Mouse (Mus musculus): ENCODE measurements around the gene Cep19. TPM values are rescaled to one million over a fixed set of nuclear protein-coding genes. Genes with fewer than 3 reads are reported as not detected.
A peak's percentile ranks its signal among the peaks of the same experiment; 100 is the strongest.

The Cep19 gene
- polyA plus RNA-seq, 1 experiment from 2014 or later = 19.1 TPM

DNA sequence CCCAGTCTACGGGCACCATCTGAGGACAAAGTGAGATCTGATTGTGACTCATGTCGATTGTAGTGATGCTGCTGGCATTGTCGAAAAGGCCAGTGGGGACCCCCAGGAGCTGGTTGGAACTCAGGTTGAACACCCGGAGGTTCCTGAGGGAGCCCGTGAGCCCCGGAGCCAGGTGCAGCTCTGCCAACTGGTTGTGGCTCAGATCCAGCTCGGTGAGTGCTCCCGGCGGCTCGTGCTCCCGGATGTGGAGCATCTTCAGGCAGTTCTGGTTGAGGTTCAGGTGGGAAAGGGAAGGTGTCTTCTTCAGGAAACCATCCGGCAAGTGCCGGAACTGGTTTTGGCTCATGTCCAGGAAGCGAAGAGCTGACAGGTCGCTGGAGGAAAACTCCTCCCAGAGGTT, 44.2 kb downstream of the Cep19 start:
- Histone ChIP-seq H3K4me3 (ENCODE audit: low read depth, low read length) (no peak overlapping the region), H3K36me3 (ENCODE audit: control insufficient read depth, insufficient read depth, low read length) (no peaks in the 10 kb centered on the region), H3K4me1 (replicated peaks; ENCODE audit: control insufficient read depth, insufficient read depth) (no peaks in the 10 kb centered on the region), H3K27ac (replicated peaks) (no peak overlapping the region), H3K4me2 (replicated peaks; ENCODE audit: low read depth) (no peak overlapping the region), H3K9me3 (ENCODE audit: control insufficient read depth, low read length) (no peaks in the 10 kb centered on the region), H3K27me3 (ENCODE audit: control insufficient read depth, insufficient read depth, low read length) (no peaks in the 10 kb centered on the region), H3K9ac (ENCODE audit: low read length) (no peak overlapping the region)
- ATAC-seq (ENCODE audit: low FRiP score, low TSS enrichment) (0 out of 2 replicates have a peak, but pooled peaks have one; percentile 13), DNase-seq (ENCODE audit: low spot score) (no peak)
- WGBS = 92% methylated on average over 15 of the region's 15 CpGs
- TF ChIP-seq EP300 (optimal IDR thresholded peaks at IDR 0.05) (no peak), CTCF (IDR thresholded peaks at IDR 0.05; ENCODE audit: low read depth) (no peak)

DNA sequence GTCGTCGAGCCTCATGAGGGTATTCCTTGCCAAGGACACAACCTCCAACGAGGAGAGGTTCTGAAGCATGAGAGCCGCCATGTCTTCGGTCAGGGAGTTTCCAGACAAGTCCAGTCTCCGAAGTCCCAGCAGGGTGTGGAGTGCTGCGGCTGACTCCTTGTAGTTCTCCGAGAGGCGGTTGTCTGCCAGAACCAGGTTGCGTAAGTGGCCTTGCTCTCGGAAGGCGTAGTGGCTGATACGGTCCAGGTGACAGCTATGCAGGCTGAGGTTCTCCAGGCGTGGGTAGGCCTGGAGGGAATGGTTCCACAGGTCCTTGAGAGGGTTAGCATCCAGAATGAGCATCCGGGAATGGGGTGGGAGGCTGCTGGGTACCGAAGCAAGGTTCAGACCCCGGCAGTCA, 45.0 kb downstream of the Cep19 start:
- no peak overlapping the region for H3K9ac ChIP-seq (ENCODE audit: low read length)
- H3K27me3 ChIP-seq (ENCODE audit: control insufficient read depth, insufficient read depth, low read length) = no peaks in the 10 kb centered on the region
- TF ChIP-seq CTCF (IDR thresholded peaks at IDR 0.05; ENCODE audit: low read depth) (no peak), EP300 (optimal IDR thresholded peaks at IDR 0.05) (no peak)
- no peaks in the 10 kb centered on the region for H3K4me1 ChIP-seq (replicated peaks; ENCODE audit: control insufficient read depth, insufficient read depth)
- no peak overlapping the region for H3K4me3 ChIP-seq (ENCODE audit: low read depth, low read length)
- ATAC-seq (ENCODE audit: low FRiP score, low TSS enrichment) = no peak
- no peaks in the 10 kb centered on the region for H3K36me3 ChIP-seq (ENCODE audit: control insufficient read depth, insufficient read depth, low read length)
- 90% methylated on average over 17 of the region's 17 CpGs for WGBS
- H3K4me2 ChIP-seq (replicated peaks; ENCODE audit: low read depth) = no peak overlapping the region
- H3K9me3 ChIP-seq (ENCODE audit: control insufficient read depth, low read length) = no peaks in the 10 kb centered on the region
- no peak for DNase-seq (ENCODE audit: low spot score)
- no peak overlapping the region for H3K27ac ChIP-seq (replicated peaks)

DNA sequence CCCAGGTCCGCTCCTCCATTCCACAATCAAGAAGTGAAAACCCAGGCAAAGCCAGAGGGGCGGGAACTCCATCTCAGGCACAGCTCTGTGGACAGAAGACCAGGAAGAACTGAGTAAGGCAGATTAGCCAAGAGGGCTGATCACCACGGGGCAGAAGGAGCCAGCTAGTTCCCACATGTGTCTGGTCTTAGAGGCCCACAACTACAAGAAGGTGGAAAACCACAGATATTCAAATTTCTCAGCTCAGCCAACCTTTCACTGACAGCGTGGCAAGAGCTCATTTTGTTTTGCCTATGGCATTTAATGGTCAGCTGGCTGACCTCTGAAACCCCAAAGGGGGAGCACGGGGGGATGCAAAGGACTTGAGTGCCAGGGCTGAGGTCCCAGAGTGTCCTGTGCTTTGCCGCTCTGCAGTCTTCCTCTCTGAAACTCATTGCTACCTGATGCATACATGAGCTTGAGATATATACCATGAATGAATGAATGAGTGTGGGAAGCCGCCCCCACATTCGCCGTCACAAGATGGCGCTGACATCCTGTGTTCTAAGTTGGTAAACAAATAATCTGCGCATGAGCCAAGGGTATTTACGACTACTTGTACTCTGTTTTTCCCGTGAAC, 48.1 kb downstream of the Cep19 start:
- TF ChIP-seq CTCF (IDR thresholded peaks at IDR 0.05; ENCODE audit: low read depth) (peak; percentile 36; the same call in 1 of the 2 replicates), EP300 (optimal IDR thresholded peaks at IDR 0.05) (no peak)
- H3K27ac ChIP-seq (replicated peaks) = no peak overlapping the region
- 55% methylated on average over 10 of the region's 13 CpGs for WGBS
- H3K4me3 ChIP-seq (ENCODE audit: low read depth, low read length) = no peak overlapping the region
- H3K4me2 ChIP-seq (replicated peaks; ENCODE audit: low read depth) = no peak overlapping the region
- ATAC-seq (ENCODE audit: low FRiP score, low TSS enrichment) (peak; percentile 57; the same call in 1 of the 2 replicates), DNase-seq (ENCODE audit: low spot score) (no peak)
- H3K27me3 ChIP-seq (ENCODE audit: control insufficient read depth, insufficient read depth, low read length) = no peaks in the 10 kb centered on the region
- no peaks in the 10 kb centered on the region for H3K36me3 ChIP-seq (ENCODE audit: control insufficient read depth, insufficient read depth, low read length)
- H3K9me3 ChIP-seq (ENCODE audit: control insufficient read depth, low read length) = no peaks in the 10 kb centered on the region
- no peaks in the 10 kb centered on the region for H3K4me1 ChIP-seq (replicated peaks; ENCODE audit: control insufficient read depth, insufficient read depth)
- H3K9ac ChIP-seq (ENCODE audit: low read length) = no peak overlapping the region

DNA sequence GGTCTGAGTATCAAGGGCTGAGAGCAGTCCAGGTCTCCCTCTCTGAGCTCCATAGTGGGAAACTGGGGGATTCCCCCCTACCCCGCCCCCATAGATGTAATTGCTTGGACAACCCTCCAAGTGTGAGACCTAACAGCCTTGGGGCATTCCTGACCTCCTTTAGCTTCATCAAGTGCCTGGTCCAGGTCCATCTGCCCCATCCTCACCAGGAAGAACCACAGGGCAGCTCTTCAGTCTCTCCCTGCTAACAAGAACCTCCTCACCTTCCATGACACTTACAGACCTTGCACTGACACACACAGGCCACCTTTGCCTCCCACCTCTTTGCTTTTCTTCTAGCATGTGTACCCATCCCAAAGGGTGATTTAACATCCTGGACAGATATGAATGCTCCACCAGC, 54.4 kb downstream of the Cep19 start:
- H3K9me3 ChIP-seq (ENCODE audit: control insufficient read depth, low read length) = no peaks in the 10 kb centered on the region
- no peaks in the 10 kb centered on the region for H3K27me3 ChIP-seq (ENCODE audit: control insufficient read depth, insufficient read depth, low read length)
- TF ChIP-seq EP300 (optimal IDR thresholded peaks at IDR 0.05) (no peak), CTCF (IDR thresholded peaks at IDR 0.05; ENCODE audit: low read depth) (no peak)
- WGBS = 88% methylated on average over 1 of the region's 1 CpGs
- H3K4me2 ChIP-seq (replicated peaks; ENCODE audit: low read depth) = no peak overlapping the region
- ATAC-seq (ENCODE audit: low FRiP score, low TSS enrichment) = no peak
- H3K9ac ChIP-seq (ENCODE audit: low read length) = no peak overlapping the region
- no peak overlapping the region for H3K4me3 ChIP-seq (ENCODE audit: low read depth, low read length)
- no peak overlapping the region for H3K27ac ChIP-seq (replicated peaks)
- H3K36me3 ChIP-seq (ENCODE audit: control insufficient read depth, insufficient read depth, low read length) = no peaks in the 10 kb centered on the region
- no peaks in the 10 kb centered on the region for H3K4me1 ChIP-seq (replicated peaks; ENCODE audit: control insufficient read depth, insufficient read depth)
- DNase-seq (ENCODE audit: low spot score) = no peak

DNA sequence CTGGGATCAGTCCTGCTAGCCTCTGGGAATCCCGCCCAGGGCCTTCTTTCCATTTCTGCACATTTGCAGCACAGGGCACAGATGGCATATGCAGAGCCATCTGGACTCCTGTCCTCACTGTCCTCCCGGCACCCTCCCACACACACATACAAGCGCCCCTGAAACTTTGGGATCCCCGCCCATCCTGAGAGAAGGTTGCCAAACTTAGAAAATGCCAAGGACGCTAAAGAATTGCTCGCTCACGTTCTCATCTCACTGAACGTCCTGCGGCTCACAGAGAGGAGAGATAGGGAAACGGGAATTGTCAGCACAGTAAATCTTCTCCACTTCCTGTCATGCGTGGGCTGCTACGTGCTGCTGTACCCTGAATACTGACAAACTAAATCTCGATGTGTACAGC, 54.8 kb downstream of the Cep19 start:
- TF ChIP-seq CTCF (IDR thresholded peaks at IDR 0.05; ENCODE audit: low read depth) (no peak), EP300 (optimal IDR thresholded peaks at IDR 0.05) (no peak)
- no peaks in the 10 kb centered on the region for H3K4me1 ChIP-seq (replicated peaks; ENCODE audit: control insufficient read depth, insufficient read depth)
- no peak overlapping the region for H3K4me2 ChIP-seq (replicated peaks; ENCODE audit: low read depth)
- ATAC-seq (ENCODE audit: low FRiP score, low TSS enrichment) = no peak
- 56% methylated on average over 13 of the region's 13 CpGs for WGBS
- no peaks in the 10 kb centered on the region for H3K9me3 ChIP-seq (ENCODE audit: control insufficient read depth, low read length)
- no peak overlapping the region for H3K9ac ChIP-seq (ENCODE audit: low read length)
- no peaks in the 10 kb centered on the region for H3K27me3 ChIP-seq (ENCODE audit: control insufficient read depth, insufficient read depth, low read length)
- H3K36me3 ChIP-seq (ENCODE audit: control insufficient read depth, insufficient read depth, low read length) = no peaks in the 10 kb centered on the region
- no peak for DNase-seq (ENCODE audit: low spot score)
- H3K4me3 ChIP-seq (ENCODE audit: low read depth, low read length) = no peak overlapping the region
- no peak overlapping the region for H3K27ac ChIP-seq (replicated peaks)

DNA sequence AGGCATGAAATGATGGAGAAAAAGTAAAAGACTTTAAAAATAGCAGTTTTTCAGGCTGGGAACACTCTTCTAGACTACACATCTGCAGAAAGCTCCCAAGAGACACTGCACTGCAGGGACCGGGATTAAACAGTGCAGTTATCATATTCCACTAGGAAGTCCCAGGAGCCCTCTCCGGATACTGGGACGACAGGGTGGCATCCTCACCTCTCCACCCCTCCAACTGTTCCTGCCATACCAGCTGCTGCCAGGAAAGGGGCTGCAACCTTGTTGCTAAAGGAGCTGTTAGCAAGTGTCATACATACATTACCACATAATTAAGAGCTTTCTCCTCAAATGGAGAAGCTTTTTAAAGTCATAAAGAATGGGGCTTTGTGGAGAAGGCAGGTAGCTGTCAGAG, 57.1 kb downstream of the Cep19 start:
- WGBS = 27% methylated on average over 3 of the region's 3 CpGs
- Histone ChIP-seq H3K9ac (ENCODE audit: low read length) (no peak overlapping the region), H3K4me2 (replicated peaks; ENCODE audit: low read depth) (no peak overlapping the region), H3K9me3 (ENCODE audit: control insufficient read depth, low read length) (no peaks in the 10 kb centered on the region), H3K4me1 (replicated peaks; ENCODE audit: control insufficient read depth, insufficient read depth) (no peaks in the 10 kb centered on the region), H3K4me3 (ENCODE audit: low read depth, low read length) (no peak overlapping the region), H3K27me3 (ENCODE audit: control insufficient read depth, insufficient read depth, low read length) (no peaks in the 10 kb centered on the region), H3K36me3 (ENCODE audit: control insufficient read depth, insufficient read depth, low read length) (no peaks in the 10 kb centered on the region), H3K27ac (replicated peaks) (no peak overlapping the region)
- DNase-seq (ENCODE audit: low spot score) (no peak), ATAC-seq (ENCODE audit: low FRiP score, low TSS enrichment) (no peak)
- TF ChIP-seq EP300 (optimal IDR thresholded peaks at IDR 0.05) = no peak
- TF ChIP-seq CTCF (IDR thresholded peaks at IDR 0.05; ENCODE audit: low read depth) = no peak
